Mouse (Mus musculus) limb, embryonic 11.5 days (tissue): Measurements from ENCODE around the gene Gsdme. TPM values are rescaled to one million over a fixed set of nuclear protein-coding genes. Genes with fewer than 3 reads are reported as not detected.

Experiments
- ATAC-seq: fragments of 200-750 bp; cut with Nextera tagmentation; 2 replicates; pipeline ENCODE4 v1.8.0; 2017; ENCODE audit warnings: low read depth; ENCODE audit not compliant: insufficient number of reproducible peaks, low FRiP score, low TSS enrichment
- DNase-seq: peaks from one replicate; pipeline ENCODE4 v3.0.0-alpha.2; 2015; ENCODE audit warnings: low spot score
- H3K27ac ChIP-seq: fragments of 300-500 bp; sonication (generic); replicated peaks from 2 replicates; pipeline ENCODE4 v1.5.1; 2014; ENCODE audit warnings: low read depth, mild to moderate bottlenecking, low read length
- H3K27me3 ChIP-seq: fragments of 300-500 bp; sonication (generic); 2 replicates; pipeline ENCODE4 v1.6.1; 2014; ENCODE audit warnings: mild to moderate bottlenecking, low read length, mixed read lengths; ENCODE audit not compliant: control insufficient read depth, insufficient read depth
- H3K36me3 ChIP-seq: fragments of 300-500 bp; sonication (generic); 2 replicates; pipeline ENCODE4 v1.6.1; 2014; ENCODE audit warnings: mild to moderate bottlenecking, low read length, moderate library complexity, mixed read lengths; ENCODE audit not compliant: control insufficient read depth, insufficient read depth
- H3K4me1 ChIP-seq: fragments of 300-500 bp; sonication (generic); 2 replicates; pipeline ENCODE4 v1.6.1; 2014; ENCODE audit warnings: low read length, mixed read lengths; ENCODE audit not compliant: control insufficient read depth, insufficient read depth
- H3K4me2 ChIP-seq: fragments of 300-500 bp; sonication (generic); 2 replicates; pipeline ENCODE4 v1.6.1; 2014; ENCODE audit warnings: low read depth, mild to moderate bottlenecking, moderate library complexity; ENCODE audit not compliant: severe bottlenecking
- H3K4me3 ChIP-seq: fragments of 300-500 bp; sonication (generic); 2 replicates; pipeline ENCODE4 v1.5.1; 2014; ENCODE audit warnings: low read depth, low read length
- H3K9ac ChIP-seq: fragments of 300-500 bp; sonication (generic); 2 replicates; pipeline ENCODE4 v1.6.1; 2014; ENCODE audit warnings: mild to moderate bottlenecking, low read length
- H3K9me3 ChIP-seq: fragments of 300-500 bp; sonication (generic); 2 replicates; pipeline ENCODE4 v1.6.1; 2016; ENCODE audit warnings: low read length; ENCODE audit not compliant: control insufficient read depth
- WGBS: fragments of 180-500 bp; shearing (Covaris S2); extraction: QIAGEN DNeasy Blood & Tissue Kit; methylation state at CpG from one replicate; pipeline ENCODE4 v1.1.7; 2014; 5-methylcytosine and 5-hydroxymethylcytosine counted together
- polyA plus RNA-seq: library from polyadenylated mRNA; unstranded; fragments of >200 nt; fragmentation: Nextera tagmentation; extraction: Ambion mirVana; gene quantifications from 2 replicates; pipeline ENCODE4 v1.2.1, GENCODE M21; 2014

The Gsdme gene
- polyA plus RNA-seq = 43.1 and 45.3 TPM in 2 replicates

DNA sequence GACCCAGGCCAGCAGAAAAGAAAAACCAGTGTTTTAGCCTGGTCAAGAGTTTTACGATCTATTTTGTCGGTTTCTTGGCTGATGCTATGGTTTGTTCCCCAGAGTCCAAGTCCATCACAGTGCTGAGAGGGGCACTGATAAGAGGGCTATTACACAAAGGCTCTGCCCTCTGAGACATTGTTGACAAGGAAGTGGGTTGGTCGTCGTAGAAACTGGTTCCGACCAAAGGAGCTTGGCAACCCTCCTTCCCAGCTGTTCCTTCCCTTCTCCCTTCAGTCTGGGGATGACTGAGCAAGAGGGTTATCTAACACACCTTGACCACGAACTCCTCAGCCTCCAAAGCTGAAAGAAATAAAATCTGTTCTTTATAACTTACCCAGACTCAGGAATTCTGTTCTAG lies at the start of gene Gsdme:
Gsdme (minus strand) TSS at position 193 of the 400 bp plus-strand sequence.
- no peak within 1 kb of the TSS for H3K27ac ChIP-seq
- H3K9ac ChIP-seq = no peak within 1 kb of the TSS
- no peaks in the 10 kb centered on the region for H3K4me1 ChIP-seq
- no peak for DNase-seq
- no peak within 1 kb of the TSS for H3K4me2 ChIP-seq
- ATAC-seq = no peak
- no peaks in the 10 kb centered on the region for H3K36me3 ChIP-seq
- no peaks in the 10 kb centered on the region for H3K27me3 ChIP-seq
- no peak within 1 kb of the TSS for H3K4me3 ChIP-seq
- 84% methylated on average over 6 of the region's 6 CpGs for WGBS
- no peaks in the 10 kb centered on the region for H3K9me3 ChIP-seq

DNA sequence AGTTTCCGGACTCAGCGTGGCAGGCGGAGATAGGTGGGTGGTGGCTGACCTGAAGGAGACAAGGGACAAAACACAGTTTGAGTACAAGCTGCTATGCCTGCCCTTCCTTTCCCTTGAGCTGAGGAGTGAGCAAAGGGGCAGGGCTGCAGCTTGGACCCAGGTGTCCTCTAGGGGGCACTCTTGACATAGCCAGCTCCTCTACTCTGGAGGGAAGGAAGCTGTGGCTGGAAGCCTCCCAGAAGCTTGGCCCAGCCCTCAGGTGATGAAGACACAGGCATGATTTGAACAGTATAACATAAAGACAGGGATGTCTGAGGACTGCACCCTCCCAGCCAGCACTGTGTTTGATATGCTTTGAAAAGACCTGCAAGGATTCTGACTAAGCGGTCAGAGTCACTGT lies 49.0 kb upstream of the Gsdme start:
- Histone ChIP-seq H3K4me1 (no peaks in the 10 kb centered on the region), H3K27me3 (no peaks in the 10 kb centered on the region), H3K27ac (no peak overlapping the region), H3K4me3 (no peak overlapping the region), H3K9me3 (no peaks in the 10 kb centered on the region), H3K36me3 (no peaks in the 10 kb centered on the region), H3K4me2 (no peak overlapping the region), H3K9ac (no peak overlapping the region)
- DNase-seq (peak; percentile 85), ATAC-seq (0 out of 2 replicates have a peak, but pooled peaks have one; percentile 35)
- WGBS = 37% methylated on average over 4 of the region's 4 CpGs

DNA sequence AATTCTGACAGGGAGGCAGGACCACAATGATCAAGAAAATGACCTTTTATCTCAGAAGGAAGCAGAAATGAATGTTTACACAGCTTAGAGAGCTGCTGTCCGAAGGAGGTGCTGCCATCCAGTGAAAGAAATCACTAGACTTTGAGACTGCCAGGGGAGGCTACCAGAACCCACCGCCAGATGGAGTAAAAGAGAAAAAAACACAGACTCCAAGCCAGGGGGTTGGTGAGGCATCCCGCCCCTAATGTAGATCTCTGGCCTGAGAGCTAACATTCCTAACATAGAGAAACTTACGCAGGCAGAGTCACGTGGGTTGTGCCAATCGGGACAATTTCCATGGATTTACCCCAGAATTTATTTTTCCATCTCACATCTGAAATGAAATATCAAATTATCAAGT lies 45.4 kb upstream of the Gsdme start:
- Histone ChIP-seq H3K27me3 (no peaks in the 10 kb centered on the region), H3K4me3 (no peak overlapping the region), H3K36me3 (no peaks in the 10 kb centered on the region), H3K4me1 (no peaks in the 10 kb centered on the region), H3K4me2 (no peak overlapping the region), H3K9me3 (no peaks in the 10 kb centered on the region), H3K9ac (no peak overlapping the region), H3K27ac (no peak overlapping the region)
- WGBS = 43% methylated on average over 6 of the region's 6 CpGs
- DNase-seq (peak; percentile 66), ATAC-seq (no peak)

DNA sequence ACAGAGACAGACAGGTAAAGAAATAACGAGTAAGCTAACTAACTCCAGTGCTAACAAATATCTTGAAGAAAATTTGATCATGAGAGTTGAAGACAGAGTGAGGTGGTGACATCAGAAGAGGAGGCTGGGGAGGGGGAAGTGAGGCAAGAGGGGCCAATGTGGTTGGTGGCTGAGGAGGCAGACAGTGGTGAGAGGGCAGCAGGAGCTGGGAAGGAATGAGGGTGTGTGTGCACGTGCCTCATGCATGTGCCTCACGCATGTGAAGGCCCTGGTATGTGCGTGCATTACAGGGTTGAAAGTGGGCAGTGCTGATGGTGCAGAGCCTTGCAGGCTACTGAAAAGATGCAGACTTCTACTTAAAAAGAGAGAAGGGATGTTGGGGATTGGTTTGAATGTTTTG lies 43.0 kb upstream of the Gsdme start:
- no peak for DNase-seq
- no peak overlapping the region for H3K4me2 ChIP-seq
- H3K4me1 ChIP-seq = no peaks in the 10 kb centered on the region
- no peak overlapping the region for H3K9ac ChIP-seq
- no peaks in the 10 kb centered on the region for H3K27me3 ChIP-seq
- no peaks in the 10 kb centered on the region for H3K9me3 ChIP-seq
- H3K36me3 ChIP-seq = no peaks in the 10 kb centered on the region
- no peak overlapping the region for H3K4me3 ChIP-seq
- WGBS = 74% methylated on average over 4 of the region's 4 CpGs
- H3K27ac ChIP-seq = no peak overlapping the region
- ATAC-seq = no peak

DNA sequence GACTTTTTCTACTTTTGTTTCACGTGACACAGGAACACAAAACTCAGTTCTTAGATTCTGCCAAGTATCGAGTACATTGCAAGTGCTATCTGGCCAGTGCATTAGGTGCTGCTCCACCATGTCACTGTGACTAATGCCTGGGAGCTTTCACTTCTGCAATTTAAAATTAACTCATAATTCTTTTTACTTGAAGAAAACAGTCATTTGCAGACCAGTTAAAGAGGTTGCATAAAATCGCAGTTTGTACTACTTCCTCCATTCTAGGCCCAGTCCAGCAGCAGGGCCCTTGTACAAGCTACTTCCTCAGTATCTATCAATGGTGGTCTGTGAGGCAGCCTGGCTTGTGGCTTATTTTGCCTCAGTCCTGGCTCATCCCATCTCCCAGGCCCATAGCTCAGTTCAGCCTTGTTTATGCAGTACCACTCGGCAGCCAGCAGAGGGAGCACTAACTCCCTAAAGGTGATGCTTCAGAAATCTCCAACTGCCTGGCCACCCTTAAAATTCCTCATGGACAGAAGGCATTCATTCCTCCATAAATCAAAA lies 41.4 kb upstream of the Gsdme start:
- no peaks in the 10 kb centered on the region for H3K36me3 ChIP-seq
- no peaks in the 10 kb centered on the region for H3K9me3 ChIP-seq
- H3K4me2 ChIP-seq = no peak overlapping the region
- no peak overlapping the region for H3K9ac ChIP-seq
- DNase-seq = peak; percentile 88
- WGBS = 69% methylated on average over 4 of the region's 4 CpGs
- peak; percentile 39; the same call in 1 of the 2 replicates for ATAC-seq
- H3K4me3 ChIP-seq = no peak overlapping the region
- no peak overlapping the region for H3K27ac ChIP-seq
- no peaks in the 10 kb centered on the region for H3K27me3 ChIP-seq
- H3K4me1 ChIP-seq = no peaks in the 10 kb centered on the region

GRCm38 (mm10) chr6:50301121-50301520 lies 37.5 kb upstream of the Gsdme start:
- Histone ChIP-seq H3K36me3 (no peaks in the 10 kb centered on the region), H3K27ac (no peak overlapping the region), H3K4me1 (no peaks in the 10 kb centered on the region), H3K9me3 (no peaks in the 10 kb centered on the region), H3K4me2 (no peak overlapping the region), H3K4me3 (no peak overlapping the region), H3K9ac (no peak overlapping the region), H3K27me3 (no peaks in the 10 kb centered on the region)
- 95% methylated on average over 7 of the region's 7 CpGs for WGBS
- DNase-seq = no peak
- no peak for ATAC-seq

- Histone ChIP-seq H3K27ac (no peak overlapping the region), H3K4me2 (no peak overlapping the region), H3K27me3 (no peaks in the 10 kb centered on the region), H3K4me1 (no peaks in the 10 kb centered on the region), H3K9ac (no peak overlapping the region), H3K36me3 (no peaks in the 10 kb centered on the region), H3K9me3 (no peaks in the 10 kb centered on the region), H3K4me3 (no peak overlapping the region)
- no peak for DNase-seq
- WGBS = 77% methylated on average over 6 of the region's 6 CpGs
- ATAC-seq = no peak
These were observed 37.0 kb upstream of the Gsdme start for GRCm38 (mm10) chr6:50300622-50301021.

DNA sequence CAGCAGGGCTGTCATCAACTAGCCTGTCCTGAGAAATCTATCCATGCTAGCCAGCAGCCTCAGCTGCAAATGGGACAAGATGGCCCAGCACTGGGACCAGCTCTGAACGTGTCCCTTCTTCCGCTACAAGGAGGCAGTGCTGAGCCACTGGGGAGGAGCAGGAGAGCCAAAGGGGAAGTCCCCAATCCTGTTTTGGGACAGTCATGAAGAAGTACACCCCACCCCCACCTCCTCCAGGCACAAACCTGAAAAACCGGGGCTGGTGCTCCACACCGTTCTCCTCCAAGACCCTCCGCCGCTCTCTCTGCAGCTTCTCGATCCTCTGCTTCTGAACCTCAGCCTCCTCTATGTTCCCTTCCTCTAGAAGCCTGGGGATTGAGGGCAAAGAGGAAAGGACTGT lies 35.4 kb upstream of the Gsdme start:
- no peak for DNase-seq
- WGBS = 91% methylated on average over 7 of the region's 7 CpGs
- no peak overlapping the region for H3K9ac ChIP-seq
- H3K9me3 ChIP-seq = no peaks in the 10 kb centered on the region
- no peaks in the 10 kb centered on the region for H3K36me3 ChIP-seq
- H3K27me3 ChIP-seq = no peaks in the 10 kb centered on the region
- H3K27ac ChIP-seq = no peak overlapping the region
- no peak overlapping the region for H3K4me3 ChIP-seq
- no peak for ATAC-seq
- H3K4me2 ChIP-seq = no peak overlapping the region
- no peaks in the 10 kb centered on the region for H3K4me1 ChIP-seq

DNA sequence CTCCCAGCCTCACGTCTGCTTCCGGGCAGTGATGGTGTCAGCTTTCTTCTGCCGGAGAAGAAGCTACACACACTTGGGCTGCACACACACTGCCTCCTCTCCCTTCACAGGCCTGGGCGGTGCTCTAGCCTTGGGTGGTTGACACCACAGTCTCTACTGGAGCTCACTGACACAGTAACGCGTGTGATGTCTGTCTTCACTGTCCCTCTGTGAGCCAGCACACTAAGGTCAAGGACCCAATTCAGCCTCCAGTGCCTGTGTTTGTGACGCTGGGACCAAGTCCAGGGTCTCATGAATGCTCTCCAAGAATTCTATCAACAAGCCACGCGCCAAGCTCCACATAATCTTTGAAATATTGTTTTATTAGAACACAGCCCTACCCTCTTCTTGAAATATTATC lies 34.0 kb upstream of the Gsdme start:
- WGBS = 87% methylated on average over 9 of the region's 9 CpGs
- Histone ChIP-seq H3K27ac (no peak overlapping the region), H3K9me3 (no peaks in the 10 kb centered on the region), H3K4me1 (no peaks in the 10 kb centered on the region), H3K27me3 (no peaks in the 10 kb centered on the region), H3K36me3 (no peaks in the 10 kb centered on the region), H3K9ac (no peak overlapping the region), H3K4me2 (no peak overlapping the region), H3K4me3 (no peak overlapping the region)
- DNase-seq = no peak
- ATAC-seq = no peak
